8 mouse cellular contexts compared by ENCODE assay signal in the genomic region with DNA sequence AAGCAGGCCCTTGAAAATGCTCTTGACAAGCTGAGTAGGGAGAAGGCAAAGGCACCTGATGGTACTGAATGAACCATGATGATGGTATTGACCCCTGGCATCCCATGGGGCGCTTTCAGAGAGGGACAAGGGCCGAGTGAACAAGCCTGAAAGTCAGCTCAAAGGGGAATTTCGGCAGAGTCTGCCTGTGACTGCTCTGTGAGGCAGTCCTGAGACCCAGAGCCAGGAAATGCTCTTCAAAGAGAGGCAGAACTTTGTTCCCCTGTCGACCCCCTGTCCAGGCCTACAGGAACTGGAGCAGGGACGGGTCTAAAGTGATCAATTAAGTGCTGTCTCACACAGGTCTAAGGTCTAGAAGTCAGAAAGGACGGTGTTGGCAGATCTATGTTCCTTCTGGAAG. TPM values are rescaled to one million over a fixed set of nuclear protein-coding genes. Genes with fewer than 3 reads are reported as not detected.
DNase-seq lines count a peak whose midpoint lies in the region; ATAC-seq and TF ChIP-seq lines count a peak whose summit lies in the region.

No protein-coding gene starts in this region.

- H3K4me1 ChIP-seq in lung, embryonic 15.5 days = peaks cover 45% of the 10 kb centered on the region
- peaks cover 26% of the 10 kb centered on the region for H3K4me1 ChIP-seq in kidney, embryonic 14.5 days (ENCODE audit: control insufficient read depth, insufficient read depth, low read length)
- H3K4me1 ChIP-seq in midbrain, postnatal 0 days (ENCODE audit: insufficient read depth, low read length) = no peaks in the 10 kb centered on the region
- no peaks in the 10 kb centered on the region for H3K4me1 ChIP-seq in forebrain, postnatal 0 days (ENCODE audit: insufficient read depth)

- peak; percentile 51; the same call in 1 of the 2 replicates for ATAC-seq in lung, embryonic 15.5 days (ENCODE audit: borderline replicate concordance, extremely low read depth, low FRiP score, low TSS enrichment)
- peak; percentile 24; the same call in 1 of the 2 replicates for ATAC-seq in kidney, embryonic 14.5 days (ENCODE audit: low FRiP score, low TSS enrichment)
- 0 out of 2 replicates have a peak, but pooled peaks have one; percentile 24 for ATAC-seq in midbrain, postnatal 0 days (ENCODE audit: low FRiP score)
- ATAC-seq in forebrain, postnatal 0 days = no peak

- H3K4me2 ChIP-seq in lung, embryonic 15.5 days = peak overlapping the region; percentile 12
- H3K4me2 ChIP-seq in kidney, embryonic 14.5 days (replicated peaks; ENCODE audit: low read depth, low read length) = 0 out of 2 replicates have a peak overlapping the region, but pooled peaks have one; percentile 8
- H3K4me2 ChIP-seq in midbrain, postnatal 0 days (ENCODE audit: low read depth, low read length, poor library complexity, severe bottlenecking) = no peak overlapping the region
- H3K4me2 ChIP-seq in forebrain, postnatal 0 days (ENCODE audit: low read depth) = no peak overlapping the region

- peak overlapping the region; percentile 58; the same call in 1 of the 2 replicates for H3K27ac ChIP-seq in lung, embryonic 15.5 days
- peak overlapping the region; percentile 48 for H3K27ac ChIP-seq in kidney, embryonic 14.5 days (ENCODE audit: low read depth, low read length)
- H3K27ac ChIP-seq in midbrain, postnatal 0 days (ENCODE audit: low read depth, low read length) = no peak overlapping the region
- no peak overlapping the region for H3K27ac ChIP-seq in forebrain, postnatal 0 days (ENCODE audit: low read depth, low read length)

- WGBS in lung, embryonic 15.5 days = 12% methylated on average over 6 of the region's 6 CpGs
- 21% methylated on average over 6 of the region's 6 CpGs for WGBS in kidney, embryonic 14.5 days
- 36% methylated on average over 6 of the region's 6 CpGs for WGBS in midbrain, postnatal 0 days
- 57% methylated on average over 6 of the region's 6 CpGs for WGBS in forebrain, postnatal 0 days

- H3K27me3 ChIP-seq in lung, embryonic 15.5 days = no peaks in the 10 kb centered on the region
- no peaks in the 10 kb centered on the region for H3K27me3 ChIP-seq in kidney, embryonic 14.5 days (ENCODE audit: control insufficient read depth, insufficient read depth, low read length)
- no peaks in the 10 kb centered on the region for H3K27me3 ChIP-seq in midbrain, postnatal 0 days (ENCODE audit: insufficient read depth, low read length)
- H3K27me3 ChIP-seq in forebrain, postnatal 0 days (ENCODE audit: insufficient read depth, low read length) = no peaks in the 10 kb centered on the region

- H3K36me3 ChIP-seq in lung, embryonic 15.5 days = no peaks in the 10 kb centered on the region
- no peaks in the 10 kb centered on the region for H3K36me3 ChIP-seq in kidney, embryonic 14.5 days (ENCODE audit: control insufficient read depth, insufficient read depth, low read length)
- no peaks in the 10 kb centered on the region for H3K36me3 ChIP-seq in midbrain, postnatal 0 days (ENCODE audit: insufficient read depth, low read length)
- H3K36me3 ChIP-seq in forebrain, postnatal 0 days (ENCODE audit: insufficient read depth) = no peaks in the 10 kb centered on the region

- DNase-seq in lung, postnatal 14 days = no peak
- DNase-seq in heart, adult 8-10 months (ENCODE audit: low spot score) = peak; percentile 47
- no peak for DNase-seq in midbrain, postnatal 0 days (ENCODE audit: low spot score)
- DNase-seq in right cerebral cortex, adult 2 months (ENCODE audit: low spot score in 2 of 2) = no peak
- no peak for DNase-seq in ovary, postnatal 14 days (ENCODE audit: low spot score)
- no peak for DNase-seq in forebrain, postnatal 0 days

- H3K9ac ChIP-seq in lung, embryonic 15.5 days = no peak overlapping the region
- H3K9ac ChIP-seq in kidney, embryonic 14.5 days (ENCODE audit: low read depth, low read length) = no peak overlapping the region
- no peak overlapping the region for H3K9ac ChIP-seq in midbrain, postnatal 0 days (replicated peaks; ENCODE audit: low read length, poor library complexity, severe bottlenecking)
- H3K9ac ChIP-seq in forebrain, postnatal 0 days = no peak overlapping the region

- no peak overlapping the region for H3K4me3 ChIP-seq in lung, embryonic 15.5 days
- no peak overlapping the region for H3K4me3 ChIP-seq in kidney, embryonic 14.5 days (ENCODE audit: low read length)
- no peak overlapping the region for H3K4me3 ChIP-seq in midbrain, postnatal 0 days (ENCODE audit: low read depth, low read length)
- no peak overlapping the region for H3K4me3 ChIP-seq in forebrain, postnatal 0 days (ENCODE audit: low read depth, low read length)

- no peaks in the 10 kb centered on the region for H3K9me3 ChIP-seq in lung, embryonic 15.5 days
- no peaks in the 10 kb centered on the region for H3K9me3 ChIP-seq in kidney, embryonic 14.5 days (ENCODE audit: control insufficient read depth, low read length)
- no peaks in the 10 kb centered on the region for H3K9me3 ChIP-seq in midbrain, postnatal 0 days (ENCODE audit: low read length)
- H3K9me3 ChIP-seq in forebrain, postnatal 0 days (ENCODE audit: low read length) = no peaks in the 10 kb centered on the region

- TF ChIP-seq CTCF in midbrain, postnatal 0 days (IDR thresholded peaks at IDR 0.05) = no peak
- no peak for TF ChIP-seq CTCF in forebrain, postnatal 0 days (IDR thresholded peaks at IDR 0.05; ENCODE audit: low read depth)

RNA-seq across cellular contexts. Expression of a gene that starts 10.3 kb away (rescaled TPM):
- polyA plus RNA-seq in lung, embryonic 15.5 days (2015; fragmentation: Nextera tagmentation; extraction: Ambion mirVana) = 27.3 and 29.7 TPM in 2 replicates
- total RNA-seq in heart, adult 8-10 months (2022) = 10 to 100 TPM; 38.1 to 49.1 (median 44.8) TPM
- polyA plus RNA-seq in kidney, embryonic 14.5 days (2014; fragmentation: Nextera tagmentation; extraction: Ambion mirVana) = 46.9 and 56.9 TPM in 2 replicates
- total RNA-seq in midbrain, postnatal 0 days (2014; rRNA removed) = 3.8 and 6.5 TPM in 2 replicates
- 14.9 and 18.0 TPM in 2 replicates for polyA plus RNA-seq in midbrain, postnatal 0 days (2015; fragmentation: Nextera tagmentation; extraction: Ambion mirVana)
- 3.9 and 12.6 TPM in 2 replicates for total RNA-seq in forebrain, postnatal 0 days (2014; rRNA removed)
- 12.7 and 14.9 TPM in 2 replicates for polyA plus RNA-seq in forebrain, postnatal 0 days (2015; fragmentation: Nextera tagmentation; extraction: Ambion mirVana)

Comparison
In these comparisons a context has a peak if more than half of its experiments do, and no peak if none do; other contexts are left out.
1. H3K27ac ChIP-seq: peak in lung, embryonic 15.5 days (single experiment) and kidney, embryonic 14.5 days (single experiment); none in midbrain, postnatal 0 days (single experiment) and forebrain, postnatal 0 days (single experiment).
2. H3K4me2 ChIP-seq: peak in lung, embryonic 15.5 days (single experiment) and kidney, embryonic 14.5 days (single experiment); none in midbrain, postnatal 0 days (single experiment) and forebrain, postnatal 0 days (single experiment).